Mouse (Mus musculus) G1E (cell line): Measurements from ENCODE around the gene Vps13d.

Source experiments
- CTCF ChIP-seq: IDR thresholded peaks from 2 replicates; pipeline ENCODE4 v1.5.1; 2012; ENCODE audit warnings: low read depth, low read length, inconsistent platforms, mixed read lengths
- GATA1 ChIP-seq: IDR thresholded peaks from 2 replicates; pipeline ENCODE4 v1.6.1; 2012; ENCODE audit warnings: borderline replicate concordance, low read length, inconsistent platforms, mixed read lengths
- GATA2 ChIP-seq: IDR thresholded peaks from 2 replicates; pipeline ENCODE4 v1.6.1; 2012; ENCODE audit warnings: low read depth, low read length, inconsistent platforms, borderline replicate concordance
- POLR2AphosphoS5 ChIP-seq: IDR thresholded peaks from 2 replicates; pipeline ENCODE4 v1.6.1; 2012; ENCODE audit warnings: low read depth, low read length, inconsistent platforms; ENCODE audit not compliant: insufficient replicate concordance
- TAL1 ChIP-seq: conservative IDR thresholded peaks from 2 replicates; pipeline ENCODE4 v1.6.1; 2012; ENCODE audit warnings: low read depth, low read length, inconsistent platforms, mixed read lengths

DNA sequence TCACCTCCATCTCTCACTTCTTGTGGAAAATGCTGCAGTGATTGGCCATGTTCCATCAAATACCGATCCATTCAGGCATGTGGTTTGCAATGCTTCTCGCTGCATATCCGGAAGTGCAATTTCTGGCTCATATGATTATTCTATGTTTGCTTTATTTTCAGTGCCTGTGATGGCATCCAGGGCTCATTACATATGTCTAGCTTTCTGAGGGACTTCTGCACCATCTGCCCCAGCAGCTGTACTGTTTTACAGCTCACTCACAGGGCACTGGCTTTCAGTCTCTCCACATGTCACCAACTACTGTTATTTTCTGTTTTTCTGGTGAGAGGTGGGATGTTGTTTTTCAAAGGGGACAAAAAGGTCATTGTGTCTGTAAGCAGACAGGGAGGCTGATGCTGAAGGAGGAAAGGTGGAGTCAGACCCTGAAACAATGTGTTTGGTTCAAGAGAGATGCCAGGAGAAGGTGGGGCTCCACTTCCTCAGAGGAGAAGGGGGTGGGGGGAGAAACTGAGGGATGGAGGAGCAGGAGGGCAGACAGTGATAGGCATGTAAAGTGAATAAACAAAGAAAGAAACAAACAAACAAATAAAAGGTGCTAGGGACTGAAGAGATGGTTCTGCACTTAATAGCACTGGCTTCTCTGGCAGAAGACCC is 13.0 kb upstream of the Vps13d start:
- TF ChIP-seq TAL1 (no peak), CTCF (no peak), GATA1 (no peak), GATA2 (no peak), POLR2AphosphoS5 (no peak)
